ENCODE assay signal across 7 mouse cellular contexts in genomic region chr1:88094941-88095492, GRCm38 (mm10). TPM values are rescaled to one million over a fixed set of nuclear protein-coding genes. Genes with fewer than 3 reads are reported as not detected.
DNase-seq lines count a peak whose midpoint lies in the region.

Gene Ugt1a7c (plus strand): TSS chr1:88095062.

- H3K36me3 ChIP-seq in megakaryocyte, embryonic 14.5 days (replicated peaks; ENCODE audit: low read length), result no peaks in the 10 kb centered on the region

- H3K4me3 ChIP-seq in megakaryocyte, embryonic 14.5 days (replicated peaks), result peak within 1 kb of the TSS; percentile 77

- H3K9me3 ChIP-seq in megakaryocyte, embryonic 14.5 days, result no peaks in the 10 kb centered on the region

- H3K4me1 ChIP-seq in megakaryocyte, embryonic 14.5 days, result peaks cover 26% of the 10 kb centered on the region

- H3K27me3 ChIP-seq in megakaryocyte, embryonic 14.5 days (replicated peaks), result no peaks in the 10 kb centered on the region

- peak; percentile 57 to 60 for DNase-seq in urinary bladder, adult 18-20 months (ENCODE audit: low spot score in 2 of 2)
- DNase-seq in urinary bladder, postnatal 10 days (ENCODE audit: low spot score), result no peak
- peak; percentile 41 for DNase-seq in heart, adult 8-10 months (ENCODE audit: low spot score)
- peak; percentile 58 for DNase-seq in kidney, postnatal 14 days
- no peak for DNase-seq in retina, embryonic 14.5 days (ENCODE audit: low spot score)
- DNase-seq in T-cell, adult 2 months (ENCODE audit: low spot score), result no peak

RNA-seq across cellular contexts. Expression of gene Ugt1a7c, which starts in this region (rescaled TPM):
- total RNA-seq in heart, adult 8-10 months (2022), result 1 to 10 TPM in 2 of 4 experiments, under 1 TPM in 2; 0.68 to 1.4 (median 0.95) TPM
- 11.0 TPM in 1 of 2 replicates, not detected in the other for polyA plus RNA-seq in megakaryocyte, embryonic 14.5 days (2012; ENCODE audit: insufficient read depth, low replicate concordance)

Comparison
In these comparisons a context has a peak if more than half of its experiments do, and no peak if none do; other contexts are left out.
1. DNase-seq: peak in urinary bladder, adult 18-20 months (2 of 2), heart, adult 8-10 months (single experiment) and kidney, postnatal 14 days (single experiment); none in urinary bladder, postnatal 10 days (single experiment), retina, embryonic 14.5 days (single experiment) and T-cell, adult 2 months (single experiment).